Mouse (Mus musculus) cerebellum, adult 11-12 months (tissue): ENCODE measurements around the gene Gm16381.
"Not testable (repeated sequence)": the region's sequence is repeated elsewhere in the genome, so short reads cannot be mapped to it uniquely, and the experiment has no call there.

Experiments
- DNase-seq: peaks from one replicate; pipeline ENCODE4 v3.0.0; 2022

The Gm16381 gene

GRCm38 (mm10) chr12:87644520-87644919 lies at the start of gene Gm16381:
Gene Gm16381, minus strand, starts transcription at chr12:87644620.
- not testable (repeated sequence) for DNase-seq

GRCm38 (mm10) chr12:87652916-87653703 lies 8.7 kb upstream of the Gm16381 start:
- not testable (repeated sequence) for DNase-seq

GRCm38 (mm10) chr12:87618569-87618968 lies 25.9 kb downstream of the Gm16381 start, which contains the start of gene Gm4027:
Gene Gm4027, plus strand, starts transcription at chr12:87618869.
- DNase-seq: not testable (repeated sequence)

GRCm38 (mm10) chr12:87602388-87602787 lies 42.0 kb downstream of the Gm16381 start, which contains the start of gene Oog1:
Gene Oog1, plus strand, starts transcription at chr12:87602688.
- not testable (repeated sequence) for DNase-seq

GRCm38 (mm10) chr12:87601388-87601787 lies 43.0 kb downstream of the Gm16381 start:
- not testable (repeated sequence) for DNase-seq
